Mouse (Mus musculus): ENCODE results near the gene Pde10a. TPM values are rescaled to one million over a fixed set of nuclear protein-coding genes. Genes with fewer than 3 reads are reported as not detected.

Pde10a gene
- total RNA-seq, 2 experiments from 2014 or later, result 4.0 to 6.0 TPM

DNA sequence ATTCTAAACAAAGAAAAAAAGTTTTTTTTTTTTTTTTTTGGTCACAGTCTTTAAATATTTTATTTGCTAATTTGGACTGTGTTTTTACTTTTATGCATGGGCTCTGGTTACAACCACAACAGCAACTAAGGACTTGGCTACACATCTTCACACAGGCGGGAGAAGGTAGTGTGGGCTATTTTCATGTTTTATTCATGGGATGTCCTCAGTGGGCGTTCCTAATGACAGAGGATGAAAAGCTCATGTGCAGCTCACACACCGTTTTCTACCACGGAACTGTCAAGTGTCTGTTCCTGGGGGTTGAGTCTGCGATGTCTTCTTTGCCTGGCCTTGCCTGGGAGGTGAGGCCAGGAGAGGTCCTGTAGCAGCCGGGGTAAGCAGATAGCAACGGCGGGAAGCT is 315.9 kb downstream of the Pde10a start:
- no peak for TF ChIP-seq CTCF (IDR thresholded peaks at IDR 0.05)
- Histone ChIP-seq H3K27ac (no peak overlapping the region), H3K4me3 (no peak overlapping the region)
- no peak for DNase-seq
- intact Hi-C loops (cut with DNase I), result no loop called here

DNA sequence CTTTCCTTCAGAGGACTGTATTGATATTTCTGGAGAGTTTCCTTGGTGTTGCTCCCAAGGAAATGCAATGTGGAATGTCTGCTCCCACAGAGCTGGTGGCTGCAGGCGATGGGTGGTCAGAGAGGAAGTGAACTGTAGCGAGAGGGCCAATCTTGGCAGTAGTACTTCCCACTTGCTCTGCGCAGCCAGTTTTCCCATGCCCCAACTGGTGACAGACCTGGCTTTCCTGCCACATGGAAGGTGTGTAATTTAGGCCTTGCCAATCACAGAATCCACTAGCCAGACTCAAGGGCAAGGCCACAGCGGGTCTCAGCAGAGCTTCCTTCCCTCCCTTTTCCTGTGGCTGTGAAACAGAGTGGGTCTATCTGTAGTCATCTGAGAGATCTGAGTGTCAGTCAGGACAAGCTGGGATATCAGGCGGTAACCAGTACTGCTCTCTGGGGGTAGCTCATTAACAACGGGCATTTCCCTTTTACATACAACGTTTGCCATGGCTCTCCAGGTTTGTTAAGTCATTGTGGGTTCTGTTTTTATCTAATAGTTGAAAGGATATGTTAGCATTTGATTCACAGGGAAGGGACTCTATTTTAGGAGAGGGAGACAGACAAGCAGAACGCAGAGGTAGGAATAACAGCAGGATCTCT is 316.8 kb downstream of the Pde10a start:
- DNase-seq, result no peak
- H3K27ac ChIP-seq, result no peak overlapping the region
- no peak overlapping the region for H3K4me3 ChIP-seq
- intact Hi-C loops (cut with DNase I), result no loop called here
- TF ChIP-seq CTCF (IDR thresholded peaks at IDR 0.05), result no peak

DNA sequence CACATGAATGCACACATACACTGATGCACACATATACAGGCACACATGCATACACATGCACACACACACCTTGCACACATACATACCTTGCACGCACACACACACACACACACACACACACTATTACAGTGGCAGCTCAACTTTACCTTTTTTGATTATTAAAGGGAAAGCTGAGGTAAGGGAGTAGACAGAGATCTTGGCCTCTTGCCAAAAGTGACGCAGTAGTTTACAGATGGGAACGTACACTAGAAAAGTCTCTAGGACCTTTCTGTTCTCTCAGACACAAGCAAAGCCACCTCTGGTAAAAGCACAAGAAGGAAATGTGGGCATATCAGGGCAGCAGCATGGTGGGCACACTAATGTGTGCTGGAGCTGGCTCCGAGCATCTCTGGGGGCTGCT is 317.5 kb downstream of the Pde10a start:
- H3K27ac ChIP-seq, result no peak overlapping the region
- no peak for TF ChIP-seq CTCF (IDR thresholded peaks at IDR 0.05)
- no peak for DNase-seq
- intact Hi-C loops (cut with DNase I), result no loop called here
- H3K4me3 ChIP-seq, result no peak overlapping the region

DNA sequence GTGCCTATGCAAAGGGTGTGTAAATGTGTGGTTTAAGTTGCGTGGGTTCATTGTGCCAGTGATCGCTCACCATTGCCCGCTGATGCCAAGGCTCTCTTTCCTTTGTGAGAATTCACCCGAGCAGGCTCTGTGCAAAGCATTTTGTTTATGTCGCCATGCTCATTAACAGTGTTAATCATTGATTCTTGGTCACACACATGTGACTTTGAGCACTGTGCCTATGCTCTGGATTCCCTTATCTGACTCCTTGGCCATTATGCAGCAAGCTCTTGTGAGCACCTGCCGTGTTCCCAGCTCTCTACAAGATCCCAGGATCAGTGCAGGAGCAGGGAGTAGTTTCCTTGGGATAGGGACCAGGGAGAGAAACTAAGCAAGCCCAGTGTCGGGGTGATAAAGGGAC is 318.8 kb downstream of the Pde10a start:
- no peak overlapping the region for H3K27ac ChIP-seq
- intact Hi-C loops (cut with DNase I), result no loop called here
- H3K4me3 ChIP-seq, result no peak overlapping the region
- no peak for TF ChIP-seq CTCF (IDR thresholded peaks at IDR 0.05)
- no peak for DNase-seq

DNA sequence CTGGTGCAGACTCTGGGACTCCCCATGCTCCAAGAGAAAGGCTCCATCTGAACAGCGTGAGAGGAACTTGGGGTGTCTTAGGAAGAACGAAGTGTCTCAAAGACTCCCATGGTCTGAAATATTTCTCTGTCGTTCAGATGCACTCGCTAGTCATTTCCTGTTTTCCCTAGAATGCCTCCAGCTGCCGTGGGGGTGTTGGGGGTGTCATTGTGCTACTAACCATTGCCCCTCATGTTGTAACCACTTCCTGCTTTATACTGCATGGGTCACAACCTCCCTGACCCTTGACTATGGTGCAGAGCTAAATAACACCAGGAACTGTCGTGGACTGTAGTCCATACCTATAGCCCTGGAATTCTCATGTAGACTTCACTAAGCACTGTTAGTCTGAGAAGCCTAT is 321.3 kb downstream of the Pde10a start:
- no peak for DNase-seq
- H3K27ac ChIP-seq, result no peak overlapping the region
- intact Hi-C loops (cut with DNase I), result no loop called here
- no peak for TF ChIP-seq CTCF (IDR thresholded peaks at IDR 0.05)
- H3K4me3 ChIP-seq, result no peak overlapping the region

DNA sequence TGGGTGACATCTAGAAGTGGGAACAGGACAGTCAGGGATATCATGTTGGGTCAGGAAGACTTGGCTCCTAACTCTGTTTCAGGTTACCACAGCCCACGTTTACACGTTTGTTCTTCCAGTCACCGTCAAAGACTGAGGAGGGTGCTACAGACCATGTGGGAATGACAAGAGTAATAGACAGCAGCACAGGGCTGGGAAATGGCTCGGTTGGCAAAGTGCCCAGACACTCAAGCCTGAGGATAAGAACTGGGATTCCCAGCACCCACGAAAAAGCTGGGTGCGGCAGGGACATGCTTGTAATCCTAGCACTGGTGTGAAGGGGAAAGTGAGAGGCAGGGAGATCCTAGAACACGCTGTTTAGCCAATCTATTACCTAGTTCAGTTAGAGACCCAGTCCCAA is 322.4 kb downstream of the Pde10a start:
- no peak for TF ChIP-seq CTCF (IDR thresholded peaks at IDR 0.05)
- DNase-seq, result peak; percentile 40
- no peak overlapping the region for H3K4me3 ChIP-seq
- H3K27ac ChIP-seq, result no peak overlapping the region
- intact Hi-C loops (cut with DNase I), result no loop called here

DNA sequence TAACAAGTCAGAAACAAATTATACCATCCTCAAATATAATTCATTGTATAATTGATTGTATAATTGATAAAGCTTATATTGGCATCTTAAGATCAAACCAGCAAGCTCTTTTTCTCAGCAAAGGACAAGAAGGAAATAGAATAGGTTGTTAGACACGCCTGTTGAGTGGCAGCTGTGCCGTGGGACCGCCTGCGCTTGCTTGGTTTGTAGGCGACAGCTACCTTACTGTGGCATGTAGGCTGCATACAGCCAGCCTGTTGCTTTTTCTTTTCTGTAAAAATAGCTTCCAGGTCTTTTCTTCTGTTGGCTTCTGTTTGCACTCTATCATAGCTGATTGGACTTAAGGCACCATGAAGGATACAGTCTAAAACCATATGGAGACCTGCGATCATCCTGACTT is 326.7 kb downstream of the Pde10a start:
- Histone ChIP-seq H3K27ac (no peak overlapping the region), H3K4me3 (no peak overlapping the region)
- no peak for TF ChIP-seq CTCF (IDR thresholded peaks at IDR 0.05)
- intact Hi-C loops (cut with DNase I), result loop anchor here (5.0 kb wide), 1 partner anchor 45 kb away; no protein-coding TSS in a partner anchor
- DNase-seq, result no peak

DNA sequence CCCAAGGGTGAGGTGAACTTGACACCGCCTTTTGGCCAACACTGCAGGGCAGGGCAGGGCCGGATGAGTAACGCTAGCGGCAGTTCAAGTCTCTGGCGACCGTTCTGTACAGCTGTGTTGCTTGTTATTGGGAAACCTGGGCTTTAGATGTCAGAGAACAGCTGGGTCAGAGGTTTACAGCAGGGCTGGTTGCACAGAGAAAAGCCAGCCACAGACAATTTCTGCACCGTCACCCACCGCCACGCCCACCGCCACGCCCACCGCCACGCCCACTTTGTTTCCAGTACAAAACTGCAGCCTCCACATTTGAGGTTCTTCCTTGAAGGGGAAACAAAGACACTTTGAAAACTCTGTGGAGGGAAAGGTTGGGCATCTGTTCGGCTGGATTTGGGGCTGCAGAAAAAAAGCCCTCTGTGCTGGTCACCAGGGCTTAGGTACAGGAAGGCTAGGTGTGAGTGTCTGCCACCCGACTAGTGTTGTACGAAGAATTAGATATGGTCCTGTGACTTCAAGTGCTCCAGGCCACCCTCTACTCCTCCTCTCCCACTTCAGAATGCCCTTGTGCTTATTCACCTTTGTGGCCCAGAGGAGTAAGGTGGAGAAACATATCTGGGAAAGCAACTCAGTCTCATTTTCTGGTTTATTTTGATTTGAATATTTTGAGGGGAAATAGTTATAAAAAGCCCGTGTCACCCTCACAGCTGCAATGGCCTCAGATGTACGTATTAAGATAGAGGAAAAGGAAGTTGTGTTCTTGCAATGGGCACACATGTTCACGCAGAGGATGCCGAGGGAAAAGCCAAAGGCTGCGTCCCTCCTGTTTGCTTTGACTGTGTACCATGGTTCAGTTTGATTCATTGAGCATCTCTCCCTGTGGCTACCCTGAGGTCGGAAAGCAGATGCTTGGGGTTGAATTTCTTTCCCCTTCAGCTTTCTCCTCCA is 331.5 kb downstream of the Pde10a start:
- peak overlapping the region; percentile 36 for H3K4me3 ChIP-seq
- TF ChIP-seq CTCF (IDR thresholded peaks at IDR 0.05), result no peak
- peak; percentile 89 for DNase-seq
- H3K27ac ChIP-seq, result peak overlapping the region; percentile 74
- intact Hi-C loops (cut with DNase I), result no loop called here

DNA sequence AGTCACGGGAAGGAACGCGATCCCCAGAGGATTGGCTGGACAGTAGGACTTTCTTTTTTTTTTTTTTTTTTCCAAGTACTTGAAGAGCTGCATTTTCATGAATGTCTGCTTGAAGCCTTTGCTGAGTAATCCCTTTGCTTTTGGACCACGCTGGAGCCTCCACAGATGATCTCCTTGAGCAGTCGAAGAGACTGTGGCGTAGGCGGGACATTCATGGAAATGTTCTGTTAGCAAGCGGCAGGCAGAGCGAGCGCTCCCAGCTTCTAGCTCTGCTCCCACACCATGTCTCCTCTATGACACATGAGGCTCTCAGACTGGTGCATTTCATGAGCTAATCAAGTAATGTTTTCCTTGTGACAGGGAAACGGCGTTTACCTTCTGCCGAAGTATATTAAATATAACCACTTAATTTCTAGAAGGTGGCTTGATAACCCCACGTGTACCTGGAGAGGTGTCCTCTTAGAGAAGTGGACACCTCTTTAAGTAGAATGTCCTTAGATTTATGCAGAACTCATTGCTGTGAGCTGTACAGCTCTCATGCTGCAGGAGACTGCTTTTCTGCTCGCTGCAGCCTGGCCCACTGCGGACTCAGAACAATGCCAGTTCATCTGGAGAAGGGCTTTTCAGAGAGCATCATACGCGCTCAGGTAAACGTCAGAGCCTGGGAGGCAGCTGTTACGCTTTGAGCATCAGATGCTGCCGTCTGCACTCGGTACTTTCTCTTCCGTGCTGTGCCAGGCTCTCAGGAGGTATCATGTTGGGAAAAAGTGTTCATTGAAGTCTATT is 333.7 kb downstream of the Pde10a start:
- intact Hi-C loops (cut with DNase I), result no loop called here
- H3K4me3 ChIP-seq, result peak overlapping the region; percentile 62
- peak overlapping the region; percentile 20 for H3K27ac ChIP-seq
- TF ChIP-seq CTCF (IDR thresholded peaks at IDR 0.05), result no peak
- DNase-seq, result peak; percentile 46

DNA sequence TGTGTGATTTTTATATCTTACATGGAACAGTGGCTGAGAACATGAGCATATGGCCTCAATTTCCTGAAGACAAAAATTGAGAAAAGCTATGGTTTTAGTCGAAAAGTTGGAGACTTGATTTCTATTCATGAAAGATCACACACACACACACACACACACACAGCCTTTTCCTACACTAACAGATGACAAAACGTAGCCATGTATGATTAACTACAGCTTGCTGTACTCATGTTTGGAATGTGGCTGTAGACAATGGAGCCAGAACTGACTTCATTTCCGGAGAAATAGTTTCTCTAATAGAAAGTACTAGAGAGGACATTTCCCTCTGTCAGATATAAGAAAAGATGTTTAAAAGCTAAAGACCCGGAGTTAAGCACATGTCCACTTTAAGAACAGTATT is 334.3 kb downstream of the Pde10a start:
- TF ChIP-seq CTCF (IDR thresholded peaks at IDR 0.05), result no peak
- H3K4me3 ChIP-seq, result peak overlapping the region; percentile 62
- intact Hi-C loops (cut with DNase I), result no loop called here
- H3K27ac ChIP-seq, result peak overlapping the region; percentile 25
- no peak for DNase-seq

DNA sequence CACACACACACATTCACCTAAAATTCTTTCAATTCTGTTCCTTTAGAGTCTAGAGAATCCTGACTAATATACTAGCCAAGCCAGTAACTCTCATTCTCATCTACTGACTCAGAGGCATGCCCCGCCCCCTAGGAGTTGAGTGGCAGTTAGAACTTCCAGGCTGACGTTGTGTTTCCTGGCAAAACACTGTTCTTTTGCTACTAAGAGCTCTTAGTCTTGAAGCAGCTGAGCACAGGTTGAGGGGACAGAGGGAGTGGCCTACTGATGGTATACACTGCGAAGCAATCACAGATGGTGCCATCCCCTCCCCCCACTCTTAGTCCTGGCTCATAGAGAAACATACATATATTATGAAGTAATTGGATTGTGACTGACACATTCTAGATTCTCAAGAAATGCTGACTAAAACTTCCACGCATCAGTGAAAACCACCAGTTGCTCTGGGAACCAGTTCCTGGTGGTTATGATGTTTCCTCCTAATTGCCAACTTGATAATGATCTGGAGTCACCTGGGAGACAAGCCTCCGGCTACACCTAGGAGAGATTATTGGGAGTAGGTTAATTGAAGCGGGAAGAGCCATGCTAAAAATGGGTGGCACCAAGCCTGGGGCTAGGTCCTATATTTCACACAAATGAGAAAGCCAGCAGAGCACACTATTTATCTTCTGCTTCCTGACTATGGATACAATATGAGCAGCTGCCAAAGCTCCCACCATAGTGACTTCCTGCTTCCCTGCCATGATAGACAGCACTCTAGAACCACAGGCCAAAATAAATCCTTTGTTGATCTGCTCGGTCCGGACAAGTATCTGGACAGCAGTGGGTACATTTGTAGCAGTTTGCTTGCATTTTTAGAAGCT is 339.7 kb downstream of the Pde10a start:
- intact Hi-C loops (cut with DNase I), result no loop called here
- DNase-seq, result peak; percentile 44
- no peak for TF ChIP-seq CTCF (IDR thresholded peaks at IDR 0.05)
- Histone ChIP-seq H3K27ac (no peak overlapping the region), H3K4me3 (no peak overlapping the region)

Data from gastrocnemius, adult 2 months (tissue).